Mouse (Mus musculus) layer of hippocampus, adult 2 months (tissue): ENCODE measurements at regions not wholly inside any gene's neighbourhood (a gene's known extent, or its start where the extent isn't known, plus 50 kb on each side); places are given as distances from the start of the nearest gene placed in this dataset.
A peak's percentile ranks its signal among the peaks of the same experiment; 100 is the strongest.
"Not testable (repeated sequence)": the region's sequence is repeated elsewhere in the genome, so short reads cannot be mapped to it uniquely, and the experiment has no call there.

Experiments used
- DNase-seq, 2 experiments: peaks; one replicate each; pipeline ENCODE4 v3.0.0; 2022; ENCODE audit warnings: low spot score in 2 of 2
- H3K27ac ChIP-seq: fragments of 200-600 bp; 2 replicates; pipeline ENCODE4 v1.8.1; 2022
- H3K4me3 ChIP-seq: fragments of 200-600 bp; 2 replicates; pipeline ENCODE4 v1.8.1; 2022; ENCODE audit warnings: mild to moderate bottlenecking
- CTCF ChIP-seq: fragments of 200-600 bp; conservative IDR thresholded peaks from 2 replicates; pipeline ENCODE4 v1.8.1; 2022; ENCODE audit warnings: antibody characterized with exemption, mild to moderate bottlenecking, moderate library complexity

- H3K27ac ChIP-seq: no peak overlapping the region
- TF ChIP-seq CTCF: no peak
Observed at GRCm38 (mm10) chr8:103644845-103645244, 456.6 kb upstream of the Cdh5 start.

GRCm38 (mm10) chr8:103664796-103665195 is 436.6 kb upstream of the Cdh5 start:
- Histone ChIP-seq H3K4me3 (no peak overlapping the region), H3K27ac (no peak overlapping the region)
- TF ChIP-seq CTCF: no peak
- no peak for DNase-seq

More at GRCm38 (mm10) chr8:103644845-103645244, 456.6 kb upstream of the Cdh5 start:
- H3K4me3 ChIP-seq: no peak overlapping the region
- DNase-seq: no peak

- peak; percentile 43 for TF ChIP-seq CTCF
- not testable (repeated sequence) for DNase-seq, H3K27ac ChIP-seq
Observed at GRCm38 (mm10) chr8:103686233-103686632, 415.2 kb upstream of the Cdh5 start.

DNA sequence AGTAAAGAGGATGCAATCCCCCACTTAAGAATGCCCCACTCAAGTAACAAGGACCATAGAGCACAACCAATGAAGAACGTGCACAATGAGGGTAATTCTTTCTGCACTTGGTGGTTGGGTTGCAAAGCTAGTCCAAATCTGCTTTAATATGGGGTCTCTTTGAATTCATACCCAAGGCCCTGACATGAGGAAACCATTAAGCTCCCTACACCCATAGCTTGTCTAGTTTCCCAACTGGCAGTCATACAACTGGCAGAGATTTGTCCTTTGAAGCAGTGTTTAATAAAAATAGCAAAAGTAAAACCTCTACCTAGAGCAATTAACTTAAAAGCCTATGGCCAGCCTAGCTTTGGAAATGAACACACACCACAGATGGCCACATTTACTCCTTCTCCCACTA is 411.0 kb upstream of the Cdh5 start:
- Histone ChIP-seq H3K4me3 (no peak overlapping the region), H3K27ac (no peak overlapping the region)
- no peak for DNase-seq
- no peak for TF ChIP-seq CTCF

More at GRCm38 (mm10) chr8:103686233-103686632, 415.2 kb upstream of the Cdh5 start:
- H3K4me3 ChIP-seq: not testable (repeated sequence)

DNA sequence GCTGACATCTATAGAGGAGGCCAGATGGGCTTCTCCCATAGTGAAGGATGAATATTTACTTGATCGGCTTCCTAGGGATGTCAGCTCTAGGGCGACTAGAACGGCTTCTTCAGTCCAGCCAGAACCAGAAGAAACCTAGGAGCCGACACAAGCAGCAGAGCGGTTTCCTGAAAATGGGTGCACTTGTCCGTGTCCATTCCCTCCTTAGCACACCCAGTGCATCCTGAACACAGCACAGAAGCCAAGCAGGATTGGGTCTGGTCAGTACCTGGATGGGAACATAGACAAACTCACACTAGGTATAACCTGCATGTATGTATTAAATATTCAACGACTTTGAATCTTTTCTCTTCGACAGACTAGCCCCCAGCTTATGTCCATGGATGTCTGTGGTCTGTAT is 407.9 kb upstream of the Cdh5 start:
- Histone ChIP-seq H3K27ac (no peak overlapping the region), H3K4me3 (no peak overlapping the region)
- TF ChIP-seq CTCF: no peak
- DNase-seq: no peak

- Histone ChIP-seq H3K27ac (no peak overlapping the region), H3K4me3 (no peak overlapping the region)
- TF ChIP-seq CTCF: no peak
- no peak for DNase-seq
Observed at GRCm38 (mm10) chr8:103694331-103694891, 407.0 kb upstream of the Cdh5 start.

GRCm38 (mm10) chr8:103699016-103699520 is 402.4 kb upstream of the Cdh5 start:
- no peak overlapping the region for H3K27ac ChIP-seq
- DNase-seq: no peak
- TF ChIP-seq CTCF: no peak
- H3K4me3 ChIP-seq: no peak overlapping the region

GRCm38 (mm10) chr8:103702236-103702635 is 399.2 kb upstream of the Cdh5 start:
- DNase-seq: no peak
- Histone ChIP-seq H3K27ac (no peak overlapping the region), H3K4me3 (no peak overlapping the region)
- TF ChIP-seq CTCF: no peak

- Histone ChIP-seq H3K4me3 (no peak overlapping the region), H3K27ac (no peak overlapping the region)
- no peak for DNase-seq
- TF ChIP-seq CTCF: no peak
Observed at GRCm38 (mm10) chr8:103706084-103706483, 395.3 kb upstream of the Cdh5 start.

- DNase-seq: peak in 1 of 2 experiments; percentile 11
- not testable (repeated sequence) for H3K4me3 ChIP-seq
Observed at GRCm38 (mm10) chr8:103710871-103711270, 390.6 kb upstream of the Cdh5 start.

GRCm38 (mm10) chr8:103717723-103718122 is 383.7 kb upstream of the Cdh5 start:
- Histone ChIP-seq H3K27ac (no peak overlapping the region), H3K4me3 (no peak overlapping the region)
- no peak for DNase-seq
- TF ChIP-seq CTCF: no peak

More at GRCm38 (mm10) chr8:103710871-103711270, 390.6 kb upstream of the Cdh5 start:
- not testable (repeated sequence) for H3K27ac ChIP-seq

GRCm38 (mm10) chr8:103733466-103733865 is 368.0 kb upstream of the Cdh5 start:
- TF ChIP-seq CTCF: no peak
- DNase-seq: no peak
- H3K4me3 ChIP-seq: no peak overlapping the region
- no peak overlapping the region for H3K27ac ChIP-seq

DNA sequence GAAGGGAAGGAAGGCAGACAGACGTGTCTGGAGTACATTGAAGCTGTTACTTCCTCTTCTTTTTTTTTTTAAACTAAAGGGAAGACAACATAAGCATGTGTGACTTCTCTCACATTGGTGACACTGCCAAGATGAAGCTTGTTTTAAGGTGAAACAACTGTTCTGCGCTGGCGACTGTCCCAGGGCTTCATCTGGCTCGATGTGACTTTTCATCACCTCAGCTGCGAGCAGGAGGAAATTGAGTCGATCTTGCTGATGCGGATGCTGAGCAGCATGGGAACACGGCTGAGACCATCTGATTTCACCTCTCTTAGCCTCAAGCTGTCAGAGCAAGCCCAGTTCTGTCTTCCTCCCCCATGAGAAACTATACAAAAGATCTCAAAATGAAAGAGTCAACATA is 363.1 kb upstream of the Cdh5 start:
- H3K4me3 ChIP-seq: no peak overlapping the region
- no peak for TF ChIP-seq CTCF
- DNase-seq: no peak
- no peak overlapping the region for H3K27ac ChIP-seq

- peak in 1 of 2 experiments; percentile 26 for DNase-seq
- no peak for TF ChIP-seq CTCF
- H3K27ac ChIP-seq: no peak overlapping the region
- no peak overlapping the region for H3K4me3 ChIP-seq
Observed at GRCm38 (mm10) chr8:103741395-103741794, 360.0 kb upstream of the Cdh5 start.
